Mouse (Mus musculus): ENCODE results near the gene Chrnb2.

GRCm38 (mm10) chr3:89800774-89801506, 36.5 kb upstream of the Chrnb2 start:
- TF ChIP-seq GATA1 (IDR thresholded peaks at IDR 0.05; ENCODE audit: borderline replicate concordance, low read length) (no peak), FLI1 (IDR thresholded peaks at IDR 0.05; ENCODE audit: low read length) (no peak)
